Mouse (Mus musculus) kidney, embryonic 15.5 days (tissue): ENCODE results near the gene Prkn. TPM values are rescaled to one million over a fixed set of nuclear protein-coding genes. Genes with fewer than 3 reads are reported as not detected.

Source experiments
- ATAC-seq: fragments of 200-750 bp; cut with Nextera tagmentation; replicated peaks from 2 replicates; pipeline ENCODE4 v1.8.0; 2017; ENCODE audit warnings: moderate TSS enrichment; ENCODE audit not compliant: low FRiP score
- H3K27ac ChIP-seq: fragments of 300-500 bp; sonication (generic); 2 replicates; pipeline ENCODE4 v1.5.1; 2015; ENCODE audit warnings: mild to moderate bottlenecking, inconsistent platforms
- H3K27me3 ChIP-seq: fragments of 300-500 bp; sonication (generic); 2 replicates; pipeline ENCODE4 v1.6.1; 2015; ENCODE audit warnings: inconsistent platforms
- H3K36me3 ChIP-seq: fragments of 300-500 bp; sonication (generic); 2 replicates; pipeline ENCODE4 v1.6.1; 2015; ENCODE audit warnings: inconsistent platforms
- H3K4me1 ChIP-seq: fragments of 300-500 bp; sonication (generic); 2 replicates; pipeline ENCODE4 v1.6.1; 2015; ENCODE audit warnings: inconsistent platforms
- H3K4me2 ChIP-seq: fragments of 300-500 bp; sonication (generic); 2 replicates; pipeline ENCODE4 v1.6.1; 2015; ENCODE audit warnings: moderate library complexity, mild to moderate bottlenecking, inconsistent platforms
- H3K4me3 ChIP-seq: fragments of 300-500 bp; sonication (generic); replicated peaks from 2 replicates; pipeline ENCODE4 v1.5.1; 2015; ENCODE audit warnings: mild to moderate bottlenecking, inconsistent platforms
- H3K9ac ChIP-seq: fragments of 300-500 bp; sonication (generic); 2 replicates; pipeline ENCODE4 v1.6.1; 2015; ENCODE audit warnings: mild to moderate bottlenecking, inconsistent platforms
- H3K9me3 ChIP-seq: fragments of 300-500 bp; sonication (generic); replicated peaks from 2 replicates; pipeline ENCODE4 v1.6.1; 2016; ENCODE audit warnings: inconsistent platforms
- WGBS: fragments of 180-500 bp; shearing (Covaris S2); methylation state at CpG from one replicate; pipeline ENCODE4 v1.1.7; 2015; ENCODE audit warnings: mixed read lengths; 5-methylcytosine and 5-hydroxymethylcytosine counted together
- polyA plus RNA-seq: library from polyadenylated mRNA; unstranded; fragments of >200 nt; fragmentation: Nextera tagmentation; extraction: Ambion mirVana; gene quantifications from 2 replicates; pipeline ENCODE4 v1.2.1, GENCODE M21; 2015

Gene Prkn
- polyA plus RNA-seq, 1 experiment from 2014 or later: 1.5 TPM

- Histone ChIP-seq H3K4me1 (no peaks in the 10 kb centered on the region), H3K9me3 (no peaks in the 10 kb centered on the region), H3K27me3 (no peaks in the 10 kb centered on the region), H3K4me2 (no peak overlapping the region), H3K36me3 (no peaks in the 10 kb centered on the region), H3K27ac (no peak overlapping the region), H3K9ac (no peak overlapping the region), H3K4me3 (no peak overlapping the region)
- no peak for ATAC-seq
- 87% methylated on average over 4 of the region's 4 CpGs for WGBS
These were observed 864.8 kb downstream of the Prkn start for GRCm38 (mm10) chr17:11705005-11705404.

GRCm38 (mm10) chr17:11705761-11706160 is 865.6 kb downstream of the Prkn start:
- no peak for ATAC-seq
- Histone ChIP-seq H3K36me3 (no peaks in the 10 kb centered on the region), H3K9me3 (no peaks in the 10 kb centered on the region), H3K27me3 (no peaks in the 10 kb centered on the region), H3K27ac (no peak overlapping the region), H3K9ac (no peak overlapping the region), H3K4me1 (no peaks in the 10 kb centered on the region), H3K4me3 (no peak overlapping the region), H3K4me2 (no peak overlapping the region)
- WGBS: 85% methylated on average over 9 of the region's 9 CpGs

GRCm38 (mm10) chr17:11712066-11712465 is 871.9 kb downstream of the Prkn start:
- Histone ChIP-seq H3K4me3 (no peak overlapping the region), H3K27ac (no peak overlapping the region), H3K4me1 (no peaks in the 10 kb centered on the region), H3K36me3 (no peaks in the 10 kb centered on the region), H3K4me2 (no peak overlapping the region), H3K9me3 (no peaks in the 10 kb centered on the region), H3K27me3 (no peaks in the 10 kb centered on the region), H3K9ac (no peak overlapping the region)
- ATAC-seq: no peak
- 65% methylated on average over 4 of the region's 4 CpGs for WGBS

GRCm38 (mm10) chr17:11719801-11720200 is 879.6 kb downstream of the Prkn start:
- 90% methylated on average over 6 of the region's 6 CpGs for WGBS
- no peak overlapping the region for H3K9ac ChIP-seq

GRCm38 (mm10) chr17:11721906-11722305 is 881.7 kb downstream of the Prkn start:
- H3K36me3 ChIP-seq: no peaks in the 10 kb centered on the region
- H3K9me3 ChIP-seq: no peaks in the 10 kb centered on the region
- ATAC-seq: no peak
- H3K9ac ChIP-seq: no peak overlapping the region
- H3K27me3 ChIP-seq: no peaks in the 10 kb centered on the region
- H3K4me1 ChIP-seq: no peaks in the 10 kb centered on the region
- H3K4me2 ChIP-seq: no peak overlapping the region
- WGBS: 41% methylated on average over 5 of the region's 5 CpGs
- H3K27ac ChIP-seq: no peak overlapping the region
- H3K4me3 ChIP-seq: no peak overlapping the region

More at GRCm38 (mm10) chr17:11719801-11720200, 879.6 kb downstream of the Prkn start:
- Histone ChIP-seq H3K36me3 (no peaks in the 10 kb centered on the region), H3K27me3 (no peaks in the 10 kb centered on the region), H3K4me3 (no peak overlapping the region), H3K4me1 (no peaks in the 10 kb centered on the region), H3K4me2 (no peak overlapping the region), H3K27ac (no peak overlapping the region), H3K9me3 (no peaks in the 10 kb centered on the region)
- no peak for ATAC-seq

- H3K27me3 ChIP-seq: no peaks in the 10 kb centered on the region
- H3K27ac ChIP-seq: no peak overlapping the region
- H3K4me1 ChIP-seq: no peaks in the 10 kb centered on the region
- no peak for ATAC-seq
- H3K4me3 ChIP-seq: no peak overlapping the region
- H3K9ac ChIP-seq: no peak overlapping the region
- no peak overlapping the region for H3K4me2 ChIP-seq
- 83% methylated on average over 1 of the region's 1 CpGs for WGBS
- no peaks in the 10 kb centered on the region for H3K9me3 ChIP-seq
- H3K36me3 ChIP-seq: no peaks in the 10 kb centered on the region
These were observed 882.3 kb downstream of the Prkn start for GRCm38 (mm10) chr17:11722478-11722877.

GRCm38 (mm10) chr17:11724135-11724534 is 884.0 kb downstream of the Prkn start:
- WGBS: 85% methylated on average over 3 of the region's 3 CpGs
- no peak overlapping the region for H3K4me3 ChIP-seq
- no peak overlapping the region for H3K9ac ChIP-seq
- no peaks in the 10 kb centered on the region for H3K9me3 ChIP-seq
- no peaks in the 10 kb centered on the region for H3K36me3 ChIP-seq
- ATAC-seq: no peak
- no peaks in the 10 kb centered on the region for H3K27me3 ChIP-seq
- H3K4me2 ChIP-seq: no peak overlapping the region
- H3K4me1 ChIP-seq: no peaks in the 10 kb centered on the region
- H3K27ac ChIP-seq: no peak overlapping the region

GRCm38 (mm10) chr17:11727101-11727500 is 886.9 kb downstream of the Prkn start:
- no peaks in the 10 kb centered on the region for H3K27me3 ChIP-seq
- no peak for ATAC-seq
- no peaks in the 10 kb centered on the region for H3K9me3 ChIP-seq
- H3K4me2 ChIP-seq: no peak overlapping the region
- no peaks in the 10 kb centered on the region for H3K4me1 ChIP-seq
- no peaks in the 10 kb centered on the region for H3K36me3 ChIP-seq
- 65% methylated on average over 1 of the region's 1 CpGs for WGBS
- no peak overlapping the region for H3K4me3 ChIP-seq
- H3K9ac ChIP-seq: no peak overlapping the region
- no peak overlapping the region for H3K27ac ChIP-seq

GRCm38 (mm10) chr17:11728294-11728693 is 888.1 kb downstream of the Prkn start:
- Histone ChIP-seq H3K27me3 (no peaks in the 10 kb centered on the region), H3K4me1 (no peaks in the 10 kb centered on the region), H3K4me3 (no peak overlapping the region), H3K9ac (no peak overlapping the region), H3K9me3 (no peaks in the 10 kb centered on the region), H3K36me3 (no peaks in the 10 kb centered on the region), H3K27ac (no peak overlapping the region), H3K4me2 (no peak overlapping the region)
- WGBS: 83% methylated on average over 2 of the region's 2 CpGs
- ATAC-seq: no peak

- Histone ChIP-seq H3K4me3 (no peak overlapping the region), H3K4me2 (no peak overlapping the region), H3K27ac (no peak overlapping the region), H3K27me3 (no peaks in the 10 kb centered on the region), H3K36me3 (no peaks in the 10 kb centered on the region), H3K9ac (no peak overlapping the region), H3K4me1 (no peaks in the 10 kb centered on the region), H3K9me3 (no peaks in the 10 kb centered on the region)
- WGBS: 73% methylated on average over 12 of the region's 12 CpGs
- ATAC-seq: no peak
These were observed 890.7 kb downstream of the Prkn start for GRCm38 (mm10) chr17:11730656-11731594.

- no peaks in the 10 kb centered on the region for H3K4me1 ChIP-seq
- no peak overlapping the region for H3K4me2 ChIP-seq
- H3K9me3 ChIP-seq: no peaks in the 10 kb centered on the region
- no peak for ATAC-seq
- no peaks in the 10 kb centered on the region for H3K27me3 ChIP-seq
- H3K9ac ChIP-seq: no peak overlapping the region
- no peak overlapping the region for H3K27ac ChIP-seq
- 89% methylated on average over 12 of the region's 12 CpGs for WGBS
- no peak overlapping the region for H3K4me3 ChIP-seq
- no peaks in the 10 kb centered on the region for H3K36me3 ChIP-seq
These were observed 895.1 kb downstream of the Prkn start for GRCm38 (mm10) chr17:11735158-11735877.

GRCm38 (mm10) chr17:11736531-11736930 is 896.3 kb downstream of the Prkn start:
- H3K27me3 ChIP-seq: no peaks in the 10 kb centered on the region
- H3K4me1 ChIP-seq: no peaks in the 10 kb centered on the region
- no peak overlapping the region for H3K27ac ChIP-seq
- no peaks in the 10 kb centered on the region for H3K36me3 ChIP-seq
- no peak for ATAC-seq
- 64% methylated on average over 3 of the region's 3 CpGs for WGBS
- no peak overlapping the region for H3K4me2 ChIP-seq
- no peak overlapping the region for H3K4me3 ChIP-seq
- no peak overlapping the region for H3K9ac ChIP-seq
- H3K9me3 ChIP-seq: no peaks in the 10 kb centered on the region
